Mouse (Mus musculus) naive thymus-derived CD4-positive, alpha-beta T cell, adult 5 months (primary cell): Measurements from ENCODE around the gene Ctss. TPM values are rescaled to one million over a fixed set of nuclear protein-coding genes. Genes with fewer than 3 reads are reported as not detected.

Experiments
- polyA plus RNA-seq: library from polyadenylated mRNA; unstranded; fragments of 100-300 nt; shearing (Covaris generic); gene quantifications from one replicate; pipeline ENCODE4 v1.2.1, GENCODE M21; 2017

The Ctss gene
- polyA plus RNA-seq: 143 TPM

GRCm38 (mm10) chr3:95526622-95527211, at the start of gene Ctss:
Gene Ctss (plus strand): TSS chr3:95526786.

GRCm38 (mm10) chr3:95499024-95499423, 27.6 kb upstream of the Ctss start, which contains the start of gene Ctsk:
Gene Ctsk (plus strand): TSS chr3:95499256.

GRCm38 (mm10) chr3:95559437-95559836, 32.9 kb downstream of the Ctss start, which contains the start of gene Hormad1:
Gene Hormad1 (plus strand): TSS chr3:95559677.

GRCm38 (mm10) chr3:95588604-95589086, 62.1 kb downstream of the Ctss start, which contains the start of gene Golph3l:
Gene Golph3l (plus strand): TSS chr3:95588934.

Other genes with a start within 250 kb of the Ctss start
- gene Mindy1, start 245.4 kb upstream of the Ctss start, polyA plus RNA-seq: 25.6 TPM
- gene Prune1, start 244.7 kb upstream of the Ctss start, polyA plus RNA-seq: 5.3 TPM
- gene Anxa9, start 219.6 kb upstream of the Ctss start, polyA plus RNA-seq: not detected
- gene Cers2, start 212.0 kb upstream of the Ctss start, polyA plus RNA-seq: 241 TPM
- gene Setdb1, start 169.6 kb upstream of the Ctss start, polyA plus RNA-seq: 28.4 TPM
- gene 4930558C23Rik, start 123.9 kb upstream of the Ctss start, polyA plus RNA-seq: not detected
- gene Arnt, start 92.4 kb upstream of the Ctss start, polyA plus RNA-seq: 83.6 TPM
- not detected for gene Ctsk, start 27.5 kb upstream of the Ctss start, polyA plus RNA-seq
- not detected for gene Hormad1, start 32.9 kb downstream of the Ctss start, polyA plus RNA-seq
- gene Golph3l, start 62.1 kb downstream of the Ctss start, polyA plus RNA-seq: 15.8 TPM
- 122 TPM for gene Ensa, start 98.2 kb downstream of the Ctss start, polyA plus RNA-seq
- 715 TPM for gene Mcl1, start 132.0 kb downstream of the Ctss start, polyA plus RNA-seq
- 8.3 TPM for gene Adamtsl4, start 161.1 kb downstream of the Ctss start, polyA plus RNA-seq
- 95.4 TPM for gene Ecm1, start 212.8 kb downstream of the Ctss start, polyA plus RNA-seq
- gene Tars2, start 233.4 kb downstream of the Ctss start, polyA plus RNA-seq: 60.4 TPM